Mouse (Mus musculus): ENCODE measurements around the gene Suox. TPM values are rescaled to one million over a fixed set of nuclear protein-coding genes. Genes with fewer than 3 reads are reported as not detected.
A peak's percentile ranks its signal among the peaks of the same experiment; 100 is the strongest.
"Not testable (repeated sequence)": the region's sequence is repeated elsewhere in the genome, so short reads cannot be mapped to it uniquely, and the experiment has no call there.

Suox gene
- total RNA-seq, 2 experiments from 2014 or later: 12.2 to 12.4 TPM

- DNase-seq (ENCODE audit: low spot score in 2 of 2): no peak
Observed at GRCm38 (mm10) chr10:128665307-128665706, 8.6 kb downstream of the Suox start.

GRCm38 (mm10) chr10:128664808-128665207 is 9.1 kb downstream of the Suox start:
- no peak for DNase-seq (ENCODE audit: low spot score in 2 of 2)

- no peak for DNase-seq (ENCODE audit: low spot score in 2 of 2)
Observed at GRCm38 (mm10) chr10:128663441-128664220, 10.2 kb downstream of the Suox start.

- no peak for DNase-seq (ENCODE audit: low spot score in 2 of 2)
Observed at GRCm38 (mm10) chr10:128662465-128662864, 11.4 kb downstream of the Suox start.

GRCm38 (mm10) chr10:128659490-128659889 is 14.4 kb downstream of the Suox start:
- no peak for DNase-seq (ENCODE audit: low spot score in 2 of 2)

GRCm38 (mm10) chr10:128657844-128658243 is 16.0 kb downstream of the Suox start:
- no peak for DNase-seq (ENCODE audit: low spot score in 2 of 2)

- no peak for DNase-seq (ENCODE audit: low spot score in 2 of 2)
Observed at GRCm38 (mm10) chr10:128656731-128657130, 17.1 kb downstream of the Suox start.

GRCm38 (mm10) chr10:128655254-128655653 is 18.6 kb downstream of the Suox start:
- DNase-seq (ENCODE audit: low spot score in 2 of 2): no peak

- DNase-seq (ENCODE audit: low spot score in 2 of 2): no peak
Observed at GRCm38 (mm10) chr10:128653866-128654265, 20.0 kb downstream of the Suox start.

- peak; percentile 32 to 44 for DNase-seq (ENCODE audit: low spot score in 2 of 2)
Observed at GRCm38 (mm10) chr10:128646139-128647089, 27.5 kb downstream of the Suox start.

GRCm38 (mm10) chr10:128645111-128646011 is 28.5 kb downstream of the Suox start, which contains the start of gene Ikzf4:
TSS of gene Ikzf4 (minus strand) at chr10:128645991.
- DNase-seq (ENCODE audit: low spot score in 2 of 2): peak; percentile 44 to 51

GRCm38 (mm10) chr10:128642749-128643148 is 31.1 kb downstream of the Suox start:
- no peak for DNase-seq (ENCODE audit: low spot score in 2 of 2)

- no peak for DNase-seq (ENCODE audit: low spot score in 2 of 2)
Observed at GRCm38 (mm10) chr10:128641871-128642270, 32.0 kb downstream of the Suox start.

- no peak for DNase-seq (ENCODE audit: low spot score in 2 of 2)
Observed at GRCm38 (mm10) chr10:128640891-128641290, 33.0 kb downstream of the Suox start.

- DNase-seq (ENCODE audit: low spot score in 2 of 2): no peak
Observed at GRCm38 (mm10) chr10:128639999-128640398, 33.9 kb downstream of the Suox start.

GRCm38 (mm10) chr10:128637011-128637410 is 36.9 kb downstream of the Suox start:
- no peak for DNase-seq (ENCODE audit: low spot score in 2 of 2)

GRCm38 (mm10) chr10:128636561-128636960 is 37.3 kb downstream of the Suox start:
- no peak for DNase-seq (ENCODE audit: low spot score in 2 of 2)

- no peak for DNase-seq (ENCODE audit: low spot score in 2 of 2)
Observed at GRCm38 (mm10) chr10:128635697-128636096, 38.2 kb downstream of the Suox start.

GRCm38 (mm10) chr10:128631571-128631970 is 42.3 kb downstream of the Suox start:
- no peak for DNase-seq (ENCODE audit: low spot score in 2 of 2)

GRCm38 (mm10) chr10:128630306-128630705 is 43.6 kb downstream of the Suox start:
- DNase-seq (ENCODE audit: low spot score in 2 of 2): not testable (repeated sequence)

GRCm38 (mm10) chr10:128629746-128630145 is 44.1 kb downstream of the Suox start:
- DNase-seq (ENCODE audit: low spot score in 2 of 2): no peak

Measured in left cerebral cortex, adult 18-20 months (tissue).